Mouse (Mus musculus) cerebellum, postnatal 14 days (tissue): ENCODE measurements around the gene Syn2.
"Not testable (repeated sequence)": the region's sequence is repeated elsewhere in the genome, so short reads cannot be mapped to it uniquely, and the experiment has no call there.

Experiments used
- DNase-seq, 2 experiments: peaks; one replicate each; pipeline ENCODE4 v3.0.0; 2021; ENCODE audit warnings: mixed read lengths in 2 of 2

Gene Syn2

GRCm38 (mm10) chr6:115178826-115179225 lies 44.1 kb downstream of the Syn2 start:
- no peak for DNase-seq

GRCm38 (mm10) chr6:115181094-115181493 lies 46.4 kb downstream of the Syn2 start:
- no peak for DNase-seq

- DNase-seq: no peak
These were observed 56.4 kb downstream of the Syn2 start for GRCm38 (mm10) chr6:115191111-115191510.

- DNase-seq: no peak
These were observed 66.1 kb downstream of the Syn2 start for GRCm38 (mm10) chr6:115200753-115201152.

GRCm38 (mm10) chr6:115203029-115203428 lies 68.3 kb downstream of the Syn2 start:
- peak in 1 of 2 experiments; percentile 29 for DNase-seq

GRCm38 (mm10) chr6:115210187-115210586 lies 75.5 kb downstream of the Syn2 start:
- no peak for DNase-seq

GRCm38 (mm10) chr6:115210820-115211219 lies 76.1 kb downstream of the Syn2 start:
- no peak for DNase-seq

- DNase-seq: no peak
These were observed 77.6 kb downstream of the Syn2 start for GRCm38 (mm10) chr6:115212132-115212903.

GRCm38 (mm10) chr6:115213129-115213528 lies 78.4 kb downstream of the Syn2 start:
- DNase-seq: no peak

GRCm38 (mm10) chr6:115221215-115221641 lies 86.5 kb downstream of the Syn2 start:
- DNase-seq: peak; percentile 79 to 82

- DNase-seq: peak; percentile 80 to 87
These were observed 90.8 kb downstream of the Syn2 start for GRCm38 (mm10) chr6:115225519-115225918.

- DNase-seq: no peak
These were observed 92.3 kb downstream of the Syn2 start, which contains the start of gene Gm17482 for GRCm38 (mm10) chr6:115227043-115227442. Gm17482 (plus strand) TSS chr6:115227343.

GRCm38 (mm10) chr6:115227529-115227928 lies 92.8 kb downstream of the Syn2 start:
- peak; percentile 91 for DNase-seq

GRCm38 (mm10) chr6:115230557-115230956 lies 95.9 kb downstream of the Syn2 start:
- DNase-seq: no peak

- no peak for DNase-seq
These were observed 97.1 kb downstream of the Syn2 start for GRCm38 (mm10) chr6:115231836-115232235.

GRCm38 (mm10) chr6:115232562-115232961 lies 97.9 kb downstream of the Syn2 start:
- DNase-seq: no peak

GRCm38 (mm10) chr6:115238031-115239027 lies 103.6 kb downstream of the Syn2 start:
- peak; percentile 95 to 97 for DNase-seq

- no peak for DNase-seq
These were observed 104.6 kb downstream of the Syn2 start for GRCm38 (mm10) chr6:115239335-115239734.

GRCm38 (mm10) chr6:115240431-115240830 lies 105.7 kb downstream of the Syn2 start:
- DNase-seq: not testable (repeated sequence)

- DNase-seq: no peak
These were observed 106.5 kb downstream of the Syn2 start for GRCm38 (mm10) chr6:115241131-115241699.

GRCm38 (mm10) chr6:115241939-115242338 lies 107.2 kb downstream of the Syn2 start:
- DNase-seq: peak in 1 of 2 experiments; percentile 37

- DNase-seq: peak; percentile 51 to 71
These were observed 109.5 kb downstream of the Syn2 start for GRCm38 (mm10) chr6:115244222-115244621.

- no peak for DNase-seq
These were observed 110.9 kb downstream of the Syn2 start for GRCm38 (mm10) chr6:115245500-115246058.
